Mouse (Mus musculus) forebrain, embryonic 13.5 days (tissue): Measurements from ENCODE around the gene Dnajc16. TPM values are rescaled to one million over a fixed set of nuclear protein-coding genes. Genes with fewer than 3 reads are reported as not detected.

Source experiments
- ATAC-seq: fragments of 200-750 bp; cut with Nextera tagmentation; 2 replicates; pipeline ENCODE4 v1.8.0; 2017
- H3K27ac ChIP-seq: fragments of 300-500 bp; sonication (generic); 2 replicates; pipeline ENCODE4 v1.5.1; 2015; ENCODE audit warnings: inconsistent platforms, mild to moderate bottlenecking, moderate library complexity
- H3K27me3 ChIP-seq: fragments of 300-500 bp; sonication (generic); 2 replicates; pipeline ENCODE4 v1.6.1; 2015; ENCODE audit warnings: mild to moderate bottlenecking, inconsistent platforms
- H3K36me3 ChIP-seq: fragments of 300-500 bp; sonication (generic); 2 replicates; pipeline ENCODE4 v1.6.1; 2015; ENCODE audit warnings: mild to moderate bottlenecking, inconsistent platforms; ENCODE audit not compliant: poor library complexity, severe bottlenecking
- H3K4me1 ChIP-seq: fragments of 300-500 bp; sonication (generic); 2 replicates; pipeline ENCODE4 v1.6.1; 2015; ENCODE audit warnings: inconsistent platforms
- H3K4me2 ChIP-seq: fragments of 300-500 bp; sonication (generic); 2 replicates; pipeline ENCODE4 v1.6.1; 2015; ENCODE audit warnings: inconsistent platforms, mild to moderate bottlenecking, moderate library complexity
- H3K4me3 ChIP-seq: fragments of 300-500 bp; sonication (generic); 2 replicates; pipeline ENCODE4 v1.5.1; 2015; ENCODE audit warnings: mild to moderate bottlenecking, inconsistent platforms
- H3K9ac ChIP-seq: fragments of 300-500 bp; sonication (generic); 2 replicates; pipeline ENCODE4 v1.6.1; 2015; ENCODE audit warnings: mild to moderate bottlenecking, inconsistent platforms
- H3K9me3 ChIP-seq: fragments of 300-500 bp; sonication (generic); replicated peaks from 2 replicates; pipeline ENCODE4 v1.6.1; 2016; ENCODE audit warnings: inconsistent platforms
- WGBS: fragments of 180-500 bp; shearing (Covaris S2); methylation state at CpG from one replicate; pipeline ENCODE4 v1.1.7; 2015; 5-methylcytosine and 5-hydroxymethylcytosine counted together
- polyA plus RNA-seq: library from polyadenylated mRNA; unstranded; fragments of >200 nt; fragmentation: Nextera tagmentation; extraction: Ambion mirVana; gene quantifications from 2 replicates; pipeline ENCODE4 v1.2.1, GENCODE M21; 2015

Dnajc16 gene
- polyA plus RNA-seq, 1 experiment from 2014 or later: 4.7 TPM

- Histone ChIP-seq H3K27me3 (no peaks in the 10 kb centered on the region), H3K4me2 (no peak overlapping the region), H3K4me1 (no peaks in the 10 kb centered on the region), H3K9ac (no peak overlapping the region), H3K27ac (no peak overlapping the region), H3K9me3 (no peaks in the 10 kb centered on the region), H3K4me3 (no peak overlapping the region), H3K36me3 (peaks cover 32% of the 10 kb centered on the region)
- WGBS: 46% methylated on average over 10 of the region's 10 CpGs
- ATAC-seq: no peak
Measured at GRCm38 (mm10) chr4:141817706-141818105, 27.0 kb upstream of the Dnajc16 start.

- no peak overlapping the region for H3K9ac ChIP-seq
- no peak overlapping the region for H3K4me2 ChIP-seq
- peaks cover 38% of the 10 kb centered on the region for H3K36me3 ChIP-seq
- H3K27me3 ChIP-seq: no peaks in the 10 kb centered on the region
- ATAC-seq: no peak
- WGBS: 65% methylated on average over 14 of the region's 14 CpGs
- no peak overlapping the region for H3K4me3 ChIP-seq
- H3K4me1 ChIP-seq: no peaks in the 10 kb centered on the region
- H3K27ac ChIP-seq: no peak overlapping the region
- H3K9me3 ChIP-seq: no peaks in the 10 kb centered on the region
Measured at GRCm38 (mm10) chr4:141816776-141817655, 26.3 kb upstream of the Dnajc16 start.

GRCm38 (mm10) chr4:141816267-141816666 lies 25.5 kb upstream of the Dnajc16 start:
- Histone ChIP-seq H3K9me3 (no peaks in the 10 kb centered on the region), H3K4me2 (no peak overlapping the region), H3K4me3 (no peak overlapping the region), H3K27ac (no peak overlapping the region), H3K36me3 (peaks cover 46% of the 10 kb centered on the region), H3K4me1 (no peaks in the 10 kb centered on the region), H3K9ac (no peak overlapping the region), H3K27me3 (no peaks in the 10 kb centered on the region)
- WGBS: 86% methylated on average over 7 of the region's 7 CpGs
- no peak for ATAC-seq

- no peak for ATAC-seq
- Histone ChIP-seq H3K9ac (no peak overlapping the region), H3K4me2 (no peak overlapping the region), H3K36me3 (peaks cover 94% of the 10 kb centered on the region), H3K9me3 (no peaks in the 10 kb centered on the region), H3K4me3 (no peak overlapping the region), H3K4me1 (0 out of 2 replicates have a peak, but pooled peaks cover 4% of the 10 kb centered on the region), H3K27ac (no peak overlapping the region), H3K27me3 (no peaks in the 10 kb centered on the region)
- WGBS: 97% methylated on average over 7 of the region's 7 CpGs
Measured at GRCm38 (mm10) chr4:141811375-141811774, 20.6 kb upstream of the Dnajc16 start.

GRCm38 (mm10) chr4:141810975-141811374 lies 20.2 kb upstream of the Dnajc16 start:
- H3K27me3 ChIP-seq: no peaks in the 10 kb centered on the region
- WGBS: 95% methylated on average over 2 of the region's 2 CpGs
- ATAC-seq: no peak
- no peak overlapping the region for H3K27ac ChIP-seq
- no peaks in the 10 kb centered on the region for H3K9me3 ChIP-seq
- no peak overlapping the region for H3K9ac ChIP-seq
- peaks cover 95% of the 10 kb centered on the region for H3K36me3 ChIP-seq
- H3K4me2 ChIP-seq: no peak overlapping the region
- 0 out of 2 replicates have a peak, but pooled peaks cover 4% of the 10 kb centered on the region for H3K4me1 ChIP-seq
- H3K4me3 ChIP-seq: no peak overlapping the region

GRCm38 (mm10) chr4:141809850-141810464 lies 19.2 kb upstream of the Dnajc16 start:
- no peak overlapping the region for H3K4me3 ChIP-seq
- H3K4me1 ChIP-seq: 0 out of 2 replicates have a peak, but pooled peaks cover 4% of the 10 kb centered on the region
- H3K27me3 ChIP-seq: no peaks in the 10 kb centered on the region
- peaks cover 95% of the 10 kb centered on the region for H3K36me3 ChIP-seq
- no peak overlapping the region for H3K27ac ChIP-seq
- 79% methylated on average over 8 of the region's 8 CpGs for WGBS
- H3K9ac ChIP-seq: no peak overlapping the region
- no peaks in the 10 kb centered on the region for H3K9me3 ChIP-seq
- H3K4me2 ChIP-seq: no peak overlapping the region
- ATAC-seq: peak; percentile 33; the same call in 1 of the 2 replicates

GRCm38 (mm10) chr4:141805886-141806285 lies 15.2 kb upstream of the Dnajc16 start:
- peaks cover 78% of the 10 kb centered on the region for H3K36me3 ChIP-seq
- no peak overlapping the region for H3K4me2 ChIP-seq
- no peak overlapping the region for H3K4me3 ChIP-seq
- no peak overlapping the region for H3K27ac ChIP-seq
- H3K27me3 ChIP-seq: no peaks in the 10 kb centered on the region
- no peak overlapping the region for H3K9ac ChIP-seq
- 93% methylated on average over 8 of the region's 8 CpGs for WGBS
- H3K4me1 ChIP-seq: 0 out of 2 replicates have a peak, but pooled peaks cover 4% of the 10 kb centered on the region
- no peaks in the 10 kb centered on the region; the same call in 1 of the 2 replicates for H3K9me3 ChIP-seq
- no peak for ATAC-seq

GRCm38 (mm10) chr4:141804105-141804504 lies 13.4 kb upstream of the Dnajc16 start:
- H3K36me3 ChIP-seq: peaks cover 60% of the 10 kb centered on the region
- 78% methylated on average over 4 of the region's 4 CpGs for WGBS

GRCm38 (mm10) chr4:141797545-141797944 lies 6.8 kb upstream of the Dnajc16 start:
- Histone ChIP-seq H3K27ac (no peak overlapping the region), H3K4me2 (no peak overlapping the region), H3K9ac (no peak overlapping the region), H3K4me3 (no peak overlapping the region), H3K36me3 (peaks cover 25% of the 10 kb centered on the region), H3K4me1 (peaks cover 20% of the 10 kb centered on the region), H3K9me3 (0 out of 2 replicates have a peak, but pooled peaks cover 4% of the 10 kb centered on the region), H3K27me3 (no peaks in the 10 kb centered on the region)
- ATAC-seq: no peak
- WGBS: 92% methylated on average over 5 of the region's 5 CpGs

More at GRCm38 (mm10) chr4:141804105-141804504, 13.4 kb upstream of the Dnajc16 start:
- ATAC-seq: no peak
- Histone ChIP-seq H3K27me3 (no peaks in the 10 kb centered on the region), H3K27ac (no peak overlapping the region), H3K9ac (no peak overlapping the region), H3K4me2 (no peak overlapping the region), H3K4me3 (no peak overlapping the region), H3K4me1 (no peaks in the 10 kb centered on the region), H3K9me3 (no peaks in the 10 kb centered on the region; the same call in 1 of the 2 replicates)

GRCm38 (mm10) chr4:141796954-141797353 lies 6.2 kb upstream of the Dnajc16 start:
- 94% methylated on average over 4 of the region's 4 CpGs for WGBS
- no peaks in the 10 kb centered on the region for H3K27me3 ChIP-seq
- H3K36me3 ChIP-seq: peaks cover 25% of the 10 kb centered on the region
- H3K9ac ChIP-seq: no peak overlapping the region
- H3K4me3 ChIP-seq: no peak overlapping the region
- ATAC-seq: no peak
- peaks cover 20% of the 10 kb centered on the region for H3K4me1 ChIP-seq
- H3K4me2 ChIP-seq: no peak overlapping the region
- H3K27ac ChIP-seq: no peak overlapping the region
- H3K9me3 ChIP-seq: 0 out of 2 replicates have a peak, but pooled peaks cover 4% of the 10 kb centered on the region

- Histone ChIP-seq H3K27ac (no peak overlapping the region), H3K36me3 (peaks cover 25% of the 10 kb centered on the region), H3K9ac (no peak overlapping the region; the same call in 1 of the 2 replicates), H3K4me2 (no peak overlapping the region), H3K4me3 (no peak overlapping the region), H3K9me3 (0 out of 2 replicates have a peak, but pooled peaks cover 4% of the 10 kb centered on the region), H3K27me3 (no peaks in the 10 kb centered on the region), H3K4me1 (peaks cover 20% of the 10 kb centered on the region)
- WGBS: 89% methylated on average over 7 of the region's 7 CpGs
- no peak for ATAC-seq
Measured at GRCm38 (mm10) chr4:141796356-141796755, 5.6 kb upstream of the Dnajc16 start.

GRCm38 (mm10) chr4:141794152-141794535 lies 3.4 kb upstream of the Dnajc16 start:
- Histone ChIP-seq H3K9ac (peak overlapping the region; percentile 79), H3K4me1 (peaks cover 29% of the 10 kb centered on the region), H3K27me3 (no peaks in the 10 kb centered on the region), H3K9me3 (0 out of 2 replicates have a peak, but pooled peaks cover 4% of the 10 kb centered on the region), H3K27ac (peak overlapping the region; percentile 86), H3K36me3 (peaks cover 25% of the 10 kb centered on the region), H3K4me2 (peak overlapping the region; percentile 70), H3K4me3 (peak overlapping the region; percentile 63)
- WGBS: 15% methylated on average over 5 of the region's 5 CpGs
- ATAC-seq: no peak
